Mouse (Mus musculus) gonadal fat pad, adult 2 months (tissue): ENCODE results near the gene Dmgdh. TPM values are rescaled to one million over a fixed set of nuclear protein-coding genes. Genes with fewer than 3 reads are reported as not detected.
A peak's percentile ranks its signal among the peaks of the same experiment; 100 is the strongest.

Experiments
- DNase-seq: peaks from one replicate; pipeline ENCODE4 v3.0.0-alpha.2; 2012; ENCODE audit warnings: low read depth
- polyA plus RNA-seq: library from polyadenylated mRNA; depleted of rRNA; stranded (reverse); fragments of >200 nt; gene quantifications from 2 replicates; pipeline ENCODE4 v1.2.3, GENCODE M21; 2012

Gene Dmgdh
- polyA plus RNA-seq, 1 experiment = not detected

DNA sequence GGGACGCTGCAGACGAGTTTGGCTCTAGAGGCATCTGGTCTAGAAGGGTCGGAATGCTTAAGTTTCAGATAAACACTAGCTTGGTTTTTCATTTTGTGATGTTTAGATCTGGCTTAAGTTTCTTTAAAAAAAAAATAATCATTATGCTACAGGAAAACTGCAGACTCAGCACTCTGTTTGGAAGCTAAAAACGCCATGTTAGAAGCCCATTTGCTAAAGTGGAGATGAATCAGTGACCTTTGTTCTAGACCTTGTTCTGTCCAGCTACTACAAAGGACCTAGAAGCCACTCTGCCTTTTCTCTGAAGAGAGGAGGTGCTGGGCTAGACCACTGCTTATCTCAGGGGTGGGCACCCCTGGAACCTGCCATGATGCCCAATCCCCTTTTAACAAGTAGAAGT lies 36.1 kb downstream of the Dmgdh start:
- DNase-seq = no peak

DNA sequence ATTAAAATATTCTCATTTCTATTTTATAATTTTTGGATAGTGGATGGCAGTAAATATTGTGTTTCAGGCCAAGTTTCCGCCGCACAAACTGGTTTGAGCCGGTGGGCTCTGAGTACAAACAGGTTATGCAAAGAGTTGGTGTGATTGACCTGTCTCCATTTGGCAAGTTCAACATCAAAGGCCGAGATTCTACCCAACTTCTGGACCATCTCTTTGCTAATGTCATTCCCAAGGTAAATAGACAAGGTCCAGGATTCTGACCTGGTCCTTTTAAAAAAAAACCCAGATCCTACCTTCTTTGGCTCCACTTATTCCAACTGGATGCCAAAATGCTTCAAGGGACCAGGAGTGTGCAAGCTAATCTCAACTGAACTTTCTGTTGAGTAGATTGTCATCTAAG lies 37.0 kb downstream of the Dmgdh start:
- no peak for DNase-seq

DNA sequence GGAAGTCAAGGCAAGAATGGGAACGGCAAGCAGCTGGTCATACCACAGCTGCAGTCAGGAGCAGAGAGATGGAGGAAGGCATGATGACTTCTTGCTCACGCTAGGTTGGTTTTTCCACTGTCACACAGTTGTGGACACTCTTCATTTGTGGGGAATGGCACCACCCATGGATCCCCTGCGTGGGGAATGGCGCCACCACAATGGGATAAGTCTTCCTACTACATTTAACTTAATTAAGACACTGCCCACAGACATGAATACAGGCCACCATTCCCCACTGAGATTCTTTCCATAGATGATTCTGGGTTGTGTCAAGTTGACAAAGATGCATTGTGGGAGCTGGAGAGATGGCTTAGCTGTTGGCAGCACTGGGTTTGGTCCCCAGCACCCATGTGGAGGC lies 38.1 kb downstream of the Dmgdh start:
- no peak for DNase-seq

DNA sequence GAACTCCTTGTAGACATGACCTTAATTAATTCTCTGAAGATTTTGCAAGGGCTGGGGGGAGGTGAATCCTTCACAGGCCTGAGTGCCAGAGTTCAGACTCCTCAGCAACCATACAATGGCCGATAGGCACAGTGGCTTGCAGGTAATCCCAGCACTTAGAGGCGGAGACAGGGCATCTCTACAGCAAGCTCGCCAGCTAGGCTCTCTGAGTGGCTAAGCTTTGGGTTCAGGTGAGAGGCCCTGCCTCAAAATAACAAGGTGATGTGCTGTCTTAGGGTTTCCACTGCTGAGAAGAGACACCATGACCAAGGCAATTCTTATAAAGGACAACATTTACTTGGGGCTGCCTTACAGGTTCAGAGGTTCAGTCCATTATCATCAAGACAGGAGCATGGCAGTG lies 39.6 kb downstream of the Dmgdh start:
- DNase-seq = no peak

DNA sequence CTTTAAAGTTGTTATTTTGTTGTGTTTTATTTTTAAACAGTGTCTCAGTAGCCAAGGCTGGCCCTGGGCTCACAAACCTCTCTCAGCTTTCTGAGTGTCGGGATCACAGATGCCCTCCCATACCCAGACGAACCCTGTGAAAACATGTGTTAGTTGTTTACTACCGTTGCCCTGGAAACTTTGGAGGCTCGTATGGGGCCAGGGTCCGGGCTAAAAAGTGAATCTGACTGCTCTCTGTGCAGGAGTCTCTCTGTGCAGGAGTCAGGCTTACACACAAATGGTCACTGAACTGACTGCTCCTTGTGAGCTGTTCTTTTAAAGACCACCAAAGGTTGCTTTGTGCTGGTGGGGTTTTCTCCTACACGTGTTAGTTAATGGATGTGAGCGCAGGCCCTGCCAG lies 42.9 kb downstream of the Dmgdh start:
- no peak for DNase-seq

GRCm38 (mm10) chr13:93718948-93719347 lies 44.7 kb downstream of the Dmgdh start:
- DNase-seq = no peak

GRCm38 (mm10) chr13:93721916-93722315 lies 47.7 kb downstream of the Dmgdh start:
- no peak for DNase-seq

- DNase-seq = no peak
These were observed 49.2 kb downstream of the Dmgdh start for GRCm38 (mm10) chr13:93723455-93723854.

DNA sequence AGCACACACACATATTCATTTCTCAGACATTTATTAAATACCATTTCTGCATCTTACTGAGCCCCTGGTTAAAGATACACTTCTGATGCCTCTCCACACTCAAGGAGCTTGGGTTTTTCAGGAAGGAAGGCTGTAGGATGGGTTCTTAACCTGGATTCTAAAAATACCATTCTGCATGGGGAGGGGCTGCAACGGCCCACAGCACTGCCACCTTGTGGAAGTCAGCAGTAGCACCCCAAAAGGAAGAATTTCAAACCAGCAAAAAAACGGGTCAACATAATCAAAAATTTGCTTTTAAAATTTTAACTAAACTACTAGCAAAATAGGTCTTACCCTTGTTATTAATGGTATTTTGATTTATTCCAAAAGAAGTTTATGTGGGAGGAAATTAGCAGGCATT lies 50.0 kb downstream of the Dmgdh start:
- no peak for DNase-seq

GRCm38 (mm10) chr13:93735131-93735636 lies 61.0 kb downstream of the Dmgdh start:
- DNase-seq = no peak

GRCm38 (mm10) chr13:93744118-93744517 lies 69.9 kb downstream of the Dmgdh start:
- no peak for DNase-seq

DNA sequence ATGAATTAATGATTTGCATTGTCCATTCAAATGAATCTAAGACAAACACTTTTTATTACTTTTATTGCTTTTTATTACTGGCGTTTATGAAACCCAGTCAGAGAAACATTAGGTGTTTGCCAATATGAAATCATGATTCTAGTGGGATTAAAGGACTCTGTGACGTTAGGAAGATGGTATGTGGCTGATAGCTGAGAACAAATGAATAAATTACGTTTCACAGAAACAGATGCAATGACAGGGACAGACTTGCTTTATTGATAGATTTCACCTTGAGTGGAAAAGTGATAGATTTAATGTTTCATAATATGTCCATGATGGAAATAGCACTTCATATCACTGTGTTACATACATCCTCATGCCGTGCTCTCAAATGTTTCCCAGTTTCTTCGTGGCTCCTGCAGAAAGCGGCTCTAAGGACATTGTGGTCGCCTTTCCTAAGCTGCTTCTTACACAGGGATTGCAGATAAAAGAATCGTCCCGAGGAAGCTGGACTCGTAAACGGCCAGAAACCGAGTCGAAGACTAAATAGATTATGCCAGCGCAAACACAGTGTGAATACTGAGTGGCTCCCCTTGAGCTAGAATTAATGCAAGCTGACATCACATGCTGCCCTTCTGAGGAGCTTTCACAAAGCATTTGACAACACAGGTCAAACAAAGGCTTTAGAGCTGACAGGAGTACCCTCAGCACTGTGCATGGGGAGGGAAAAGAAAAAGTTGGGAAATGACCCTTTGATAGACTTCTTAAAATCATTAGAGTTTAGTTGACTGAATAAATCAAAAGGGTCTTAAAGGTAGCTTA lies 78.6 kb downstream of the Dmgdh start:
- DNase-seq = no peak

DNA sequence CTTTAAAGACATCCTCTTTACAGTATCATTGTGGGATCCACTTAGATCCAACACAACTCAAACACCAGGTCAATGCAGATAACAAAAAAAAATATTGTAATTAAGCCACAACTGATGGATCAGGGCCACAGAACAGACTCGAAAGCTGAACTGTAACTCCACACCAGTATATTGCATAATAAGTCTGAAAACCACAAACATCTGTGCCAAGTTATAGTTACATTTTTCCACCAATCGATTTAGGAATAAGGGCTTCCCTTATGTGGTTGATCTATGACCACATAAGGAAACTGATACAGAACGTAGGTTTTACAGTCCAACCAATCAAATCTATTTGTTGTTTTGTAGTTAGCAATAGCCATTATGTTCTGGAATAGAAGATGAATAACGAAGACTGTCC lies 80.9 kb downstream of the Dmgdh start:
- no peak for DNase-seq

GRCm38 (mm10) chr13:93756674-93757073 lies 82.4 kb downstream of the Dmgdh start:
- no peak for DNase-seq

GRCm38 (mm10) chr13:93757514-93757913 lies 83.3 kb downstream of the Dmgdh start:
- DNase-seq = no peak

DNA sequence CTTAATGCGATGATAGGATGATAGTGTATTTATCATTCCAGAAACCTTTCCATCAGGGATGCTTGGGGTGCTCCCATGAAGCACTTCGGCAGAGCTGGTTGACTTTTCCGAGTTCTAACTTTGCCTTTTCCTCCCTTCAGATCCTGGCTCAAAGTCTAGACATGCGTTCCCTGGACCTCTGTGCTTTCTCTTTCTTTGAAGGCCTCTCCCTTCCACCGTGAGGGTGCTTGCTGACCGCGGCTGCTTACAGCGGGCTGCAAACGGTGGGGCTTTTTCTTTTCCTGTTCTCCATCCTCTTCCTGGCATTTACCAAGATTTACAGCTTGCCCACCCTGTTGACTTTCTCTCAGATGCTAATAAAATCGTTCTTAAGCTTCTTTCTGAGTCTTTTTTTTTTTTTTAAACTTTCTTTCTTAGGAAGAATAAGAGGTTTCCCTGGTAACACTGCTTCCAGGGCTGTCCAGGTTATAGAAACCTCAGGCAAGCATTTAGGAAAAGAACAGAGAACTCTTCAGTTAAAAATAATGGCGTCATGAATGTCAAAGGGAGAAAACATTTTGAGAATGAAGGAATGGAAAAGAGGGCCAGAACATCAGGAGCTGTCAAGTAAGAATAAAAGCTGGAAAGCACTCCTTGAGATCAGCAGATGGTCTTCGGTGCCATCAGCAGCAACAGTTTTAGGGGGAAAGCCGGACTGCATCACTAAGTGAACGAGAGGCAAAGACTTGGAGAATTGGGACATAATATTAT lies 84.1 kb downstream of the Dmgdh start:
- no peak for DNase-seq

DNA sequence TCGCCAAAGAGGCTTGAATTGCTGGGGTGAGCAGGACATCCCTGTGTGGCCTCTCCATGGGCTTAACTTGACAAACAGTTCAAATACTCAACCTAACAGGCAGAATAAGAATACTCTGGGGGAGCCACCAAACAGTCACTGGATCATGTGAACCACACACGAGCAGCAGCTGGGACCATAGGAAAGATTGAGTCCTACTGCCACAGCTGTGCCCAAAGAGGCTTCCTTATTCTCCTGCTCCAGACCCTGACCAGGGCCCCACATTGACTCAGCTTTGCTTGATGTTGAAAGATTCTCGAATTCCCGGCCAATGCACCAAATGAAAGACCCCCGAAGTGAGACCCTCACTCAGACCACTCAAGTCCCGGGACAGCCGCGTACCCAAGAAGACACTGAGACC lies 87.6 kb downstream of the Dmgdh start:
- no peak for DNase-seq

DNA sequence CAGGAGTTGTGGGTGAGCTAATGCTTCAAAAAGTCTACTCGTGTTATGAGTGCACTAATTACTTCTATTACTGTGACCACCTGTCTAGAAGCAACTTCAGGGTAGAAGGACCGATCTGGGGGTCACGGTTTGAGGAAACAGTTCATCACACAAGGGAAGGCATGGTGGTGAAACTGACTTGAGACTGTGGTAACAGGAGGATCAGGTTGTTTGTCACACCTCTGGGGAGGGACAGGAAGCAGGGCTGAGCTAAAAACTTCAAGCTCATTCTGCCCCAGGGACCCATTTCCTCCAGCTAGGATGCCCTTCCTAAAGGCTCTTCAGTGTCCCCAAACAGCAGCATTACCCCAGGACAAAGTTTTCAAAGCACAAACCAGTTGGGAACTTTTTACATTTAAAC lies 88.6 kb downstream of the Dmgdh start:
- no peak for DNase-seq

DNA sequence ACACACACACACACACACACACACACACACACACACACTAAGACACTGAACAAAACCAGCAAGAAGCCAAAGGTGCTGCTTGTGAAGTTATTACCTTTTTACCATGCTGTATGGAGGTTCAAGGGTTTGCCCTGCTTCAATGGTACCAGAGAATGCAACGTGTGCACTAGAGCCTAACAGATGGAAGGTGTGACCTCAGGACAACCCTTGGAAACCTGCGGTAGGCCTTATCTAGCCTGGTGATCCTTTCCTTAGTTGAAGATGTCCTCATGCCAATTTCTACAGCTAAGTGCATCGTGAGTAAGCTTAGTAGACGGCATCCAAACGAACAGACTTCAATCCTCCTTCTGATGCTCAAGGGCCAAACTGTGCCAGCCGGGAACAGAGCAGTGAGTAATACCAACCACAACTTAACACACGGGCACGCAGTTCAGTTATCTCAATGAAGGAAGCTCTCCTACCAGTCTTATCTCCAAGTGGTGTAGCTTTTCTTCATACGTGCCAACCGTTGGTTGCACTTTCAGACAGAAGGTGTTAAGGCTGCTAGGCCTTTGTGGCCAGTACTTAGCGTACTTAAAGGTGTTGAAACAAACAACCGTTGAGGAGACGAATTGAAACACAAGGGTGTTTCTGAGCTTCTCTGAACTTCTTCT lies 90.2 kb downstream of the Dmgdh start:
- DNase-seq = no peak

GRCm38 (mm10) chr13:93771031-93771587 lies 96.9 kb downstream of the Dmgdh start:
- DNase-seq = peak; percentile 41

DNA sequence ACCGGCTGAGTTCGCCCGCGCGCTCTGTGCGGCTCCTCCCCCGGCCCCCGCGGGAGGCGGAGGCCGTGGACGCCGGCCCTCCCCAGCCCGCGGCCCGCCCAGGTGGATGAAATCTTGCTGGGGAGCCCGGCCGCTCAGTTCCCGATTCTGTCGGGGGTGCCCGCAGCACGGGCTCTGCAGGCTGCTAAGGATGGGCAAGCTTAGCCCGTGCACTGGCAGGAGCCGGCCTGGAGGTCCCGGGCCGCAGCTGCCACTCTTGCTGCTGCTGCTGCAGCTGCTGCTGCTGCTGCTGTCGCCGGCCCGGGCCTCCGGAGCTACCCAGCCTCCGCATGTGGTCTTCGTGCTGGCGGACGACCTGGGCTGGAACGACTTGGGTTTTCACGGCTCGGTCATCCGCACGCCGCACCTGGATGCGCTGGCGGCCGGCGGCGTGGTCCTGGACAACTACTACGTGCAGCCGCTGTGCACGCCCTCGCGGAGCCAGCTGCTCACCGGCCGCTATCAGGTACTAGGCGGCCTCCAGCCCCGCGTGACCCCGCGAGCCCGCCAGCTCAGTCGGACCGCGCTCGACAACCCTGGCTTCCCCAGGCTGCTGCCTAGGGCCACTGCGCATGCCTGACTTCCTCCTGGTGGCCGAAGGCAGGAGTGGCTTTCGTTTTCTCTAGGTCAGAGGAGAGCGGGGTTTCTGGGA lies 97.5 kb downstream of the Dmgdh start, which contains the start of gene Arsb:
Arsb (plus strand) TSS at position 43 of the 691 bp plus-strand sequence.
- DNase-seq = no peak

- no peak for DNase-seq
These were observed 98.0 kb downstream of the Dmgdh start for GRCm38 (mm10) chr13:93772279-93772636.
